Mouse (Mus musculus): ENCODE data around the gene Ttn.

DNA sequence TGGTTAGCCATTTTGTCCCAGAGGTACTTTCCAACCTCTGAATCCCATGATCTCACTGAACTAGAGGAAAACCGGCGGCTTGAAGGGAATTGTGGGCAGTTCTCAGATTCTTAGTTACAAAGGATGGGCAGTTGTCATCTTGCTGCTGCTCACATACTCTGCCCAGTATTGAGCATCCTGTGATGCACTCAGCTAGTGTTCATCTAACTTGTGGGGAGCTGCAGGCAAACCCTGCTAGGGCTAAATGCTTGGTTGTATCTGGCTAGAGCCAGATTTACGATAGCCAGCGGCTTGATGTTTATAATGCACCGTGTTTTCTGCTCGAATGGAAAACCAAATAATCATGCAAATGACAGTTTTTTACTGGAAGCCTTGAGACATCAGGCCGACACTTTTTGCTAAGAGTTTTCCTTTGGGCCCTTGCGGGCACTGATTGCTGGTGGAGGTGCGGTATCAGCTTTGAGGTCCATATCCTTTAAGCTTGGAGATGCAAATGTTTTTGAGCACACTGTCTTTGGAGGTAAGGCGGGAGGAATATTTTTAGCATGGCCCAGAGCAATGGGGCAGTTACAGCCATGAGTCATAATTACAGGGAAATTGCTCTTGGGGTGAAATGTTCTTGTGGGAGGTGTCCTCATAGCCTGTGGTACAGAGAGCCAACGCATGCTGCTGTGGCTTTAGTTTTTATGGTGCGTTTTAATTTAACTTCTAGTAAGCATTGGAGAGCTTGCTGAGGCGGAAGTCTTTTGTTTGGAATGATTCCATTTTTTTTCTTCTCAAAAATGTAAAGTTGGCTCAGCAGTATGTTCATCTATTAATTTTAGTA lies 305.7 kb downstream of the Ttn start:
- no peak for TF ChIP-seq CTCF (IDR thresholded peaks at IDR 0.05; ENCODE audit: low read depth, low read length)
- no peak for TF ChIP-seq GATA1 (IDR thresholded peaks at IDR 0.05; ENCODE audit: borderline replicate concordance, low read length)
- TF ChIP-seq GATA2 (IDR thresholded peaks at IDR 0.05; ENCODE audit: borderline replicate concordance, low read depth, low read length): no peak
- no peak for TF ChIP-seq POLR2AphosphoS5 (IDR thresholded peaks at IDR 0.05; ENCODE audit: insufficient replicate concordance, low read depth, low read length)
- TF ChIP-seq TAL1 (conservative IDR thresholded peaks at IDR 0.05; ENCODE audit: low read depth, low read length): no peak
